Mouse (Mus musculus) inflammation-experienced regulatory T-cells, adult 6 months (primary cell): ENCODE data around the gene Olfr131. TPM values are rescaled to one million over a fixed set of nuclear protein-coding genes. Genes with fewer than 3 reads are reported as not detected.
"Not testable (repeated sequence)": the region's sequence is repeated elsewhere in the genome, so short reads cannot be mapped to it uniquely, and the experiment has no call there.

ENCODE experiments used
- ATAC-seq: one replicate; pipeline ENCODE4 v1.8.0; 2017
- polyA plus RNA-seq, 3 experiments: library from polyadenylated mRNA; unstranded; fragments of 100-300 nt; shearing (Covaris generic); gene quantifications; one replicate each; pipeline ENCODE4 v1.2.1; 2017

Gene Olfr131
- polyA plus RNA-seq: not detected

DNA sequence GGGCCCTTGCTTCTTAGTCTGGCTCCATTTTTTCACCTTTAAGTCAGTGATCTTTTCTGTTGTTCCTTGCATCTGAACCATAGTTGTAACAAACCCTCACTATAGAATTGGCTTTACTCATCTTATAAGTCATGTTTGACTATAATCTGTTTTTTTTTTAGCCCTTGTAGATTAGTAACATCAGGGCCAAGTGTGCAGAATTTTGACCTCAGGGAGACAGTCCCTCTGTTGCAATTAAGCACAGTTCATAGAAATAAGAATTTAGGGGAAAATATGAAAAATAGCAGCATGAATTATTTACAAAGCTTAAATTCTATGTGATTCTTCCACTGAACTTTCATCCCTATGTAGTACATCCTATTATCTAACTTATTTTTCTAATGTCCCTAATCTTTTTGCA is at the start of gene Olfr131:
TSS of gene Olfr131 (minus strand) at position 101 of the 400 bp plus-strand sequence.
- no peak for ATAC-seq

DNA sequence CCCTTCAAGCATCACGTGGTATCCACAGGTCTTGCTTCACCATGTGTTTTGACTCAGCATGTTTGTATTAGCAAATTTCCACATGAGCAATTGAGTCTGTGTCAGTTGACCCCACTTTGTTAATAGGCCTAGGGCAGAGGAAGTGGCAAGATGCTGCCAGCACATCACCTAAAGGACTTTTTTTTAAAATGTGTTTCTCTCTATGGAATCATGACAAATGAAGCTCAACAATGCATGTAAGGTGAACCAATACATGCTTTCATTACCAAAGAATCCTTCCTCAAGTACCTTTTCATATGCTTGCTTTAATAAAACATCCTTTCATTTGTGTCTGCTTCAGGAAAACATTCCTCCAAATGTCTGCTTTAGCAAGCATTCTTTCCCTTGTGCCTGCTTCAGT is 45.9 kb upstream of the Olfr131 start, which contains the start of gene Olfr132:
TSS of gene Olfr132 (minus strand) at position 101 of the 400 bp plus-strand sequence.
- no peak for ATAC-seq

DNA sequence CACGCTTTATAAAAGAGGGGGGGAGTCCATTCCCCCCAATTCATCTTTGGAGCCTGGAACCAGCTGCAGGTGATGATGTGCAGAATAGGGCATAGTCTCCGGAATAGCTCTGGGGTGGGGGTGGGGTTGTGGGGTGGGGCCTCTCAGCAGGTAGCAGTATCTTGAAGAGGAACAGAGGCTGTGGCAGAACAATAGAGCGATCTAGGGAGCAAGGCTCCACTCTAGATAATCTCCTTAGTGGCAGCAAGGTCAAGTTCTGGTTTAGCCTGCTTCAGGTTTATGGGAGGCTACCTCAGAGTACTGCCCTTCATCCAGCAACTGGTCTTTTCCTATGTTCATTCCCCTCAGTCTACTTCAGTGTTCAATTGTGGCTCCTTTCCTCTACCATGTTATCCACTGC is 36.9 kb upstream of the Olfr131 start:
- ATAC-seq: not testable (repeated sequence)

DNA sequence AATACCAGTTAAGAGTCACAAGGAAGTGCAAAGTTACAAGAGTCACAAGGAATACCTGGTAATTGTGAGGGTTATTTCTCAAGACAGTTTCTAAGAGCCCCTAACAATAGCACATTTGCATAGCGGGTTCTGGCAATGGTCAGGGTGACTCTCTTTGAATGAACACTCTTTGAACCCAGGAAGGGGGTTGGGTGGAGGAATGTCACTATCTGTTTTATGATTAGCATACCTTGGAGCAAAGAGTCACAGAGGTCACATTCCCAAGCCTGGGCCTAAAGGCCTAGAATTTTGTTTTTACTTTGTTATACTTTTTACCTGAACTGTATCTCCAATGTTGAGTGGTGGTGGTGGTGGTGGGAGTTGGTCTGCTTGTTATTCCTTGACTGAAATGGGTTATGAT is 35.7 kb upstream of the Olfr131 start:
- not testable (repeated sequence) for ATAC-seq

DNA sequence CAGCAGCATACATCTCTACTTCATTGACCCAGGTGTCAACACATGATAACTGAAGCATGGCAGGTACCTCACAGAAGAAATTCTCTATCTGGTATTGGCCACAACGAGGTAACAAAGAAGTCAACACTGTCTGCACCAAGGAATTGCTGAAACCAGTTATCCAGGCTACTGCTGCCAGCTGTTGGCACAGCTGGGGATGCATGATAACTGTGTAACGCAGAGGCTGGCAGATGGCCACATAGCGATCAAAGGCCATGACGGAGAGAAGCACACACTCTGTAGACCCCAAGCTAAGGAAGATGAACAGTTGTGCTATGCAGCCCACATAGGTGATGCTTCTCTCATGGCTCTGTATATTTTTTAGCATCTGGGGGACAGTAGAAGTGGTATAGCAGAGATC is 6.1 kb downstream of the Olfr131 start:
- ATAC-seq: no peak

DNA sequence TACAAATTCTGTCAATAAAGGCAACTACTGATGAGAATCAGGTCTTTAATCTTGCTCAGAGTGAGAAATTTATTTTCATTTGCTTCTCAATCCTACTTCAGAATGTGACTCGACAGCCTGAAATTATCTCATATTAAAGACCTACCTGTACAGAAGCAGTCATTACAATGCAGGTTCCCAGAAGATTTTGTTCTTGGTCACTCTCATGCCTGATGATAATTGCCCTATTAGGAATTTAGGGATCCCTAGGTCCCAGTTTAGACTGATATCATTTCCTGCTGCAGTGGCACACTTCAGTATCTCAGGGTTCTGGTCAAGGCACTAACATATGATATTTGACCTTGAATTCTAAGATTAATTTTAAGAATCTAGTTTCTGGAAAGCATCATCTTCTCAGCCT is 24.9 kb downstream of the Olfr131 start, which contains the start of gene Olfr130:
TSS of gene Olfr130 (plus strand) at position 301 of the 400 bp plus-strand sequence.
- no peak for ATAC-seq

DNA sequence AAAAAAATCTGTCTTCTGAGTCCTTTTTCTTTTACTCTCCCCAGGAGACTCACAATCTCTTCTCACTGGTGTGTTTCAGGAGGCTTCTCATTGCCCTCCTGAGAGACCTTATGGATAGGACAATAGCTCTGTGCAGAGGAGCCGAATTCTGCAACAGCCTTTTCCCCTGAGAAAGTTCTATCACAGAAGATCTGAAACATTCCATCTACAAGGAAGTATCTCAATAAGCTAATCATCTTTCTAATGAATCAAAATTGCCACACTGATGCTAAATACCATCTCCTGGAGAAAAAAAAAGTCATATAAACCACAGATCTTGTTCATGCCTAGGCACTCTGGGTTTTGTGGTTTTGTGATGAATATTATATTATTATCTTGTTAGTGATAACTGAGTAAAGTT is 28.5 kb downstream of the Olfr131 start, which contains the start of gene Olfr129:
TSS of gene Olfr129 (minus strand) at position 101 of the 400 bp plus-strand sequence.
- no peak for ATAC-seq

Other genes starting within 250 kb of the Olfr131 start
- not detected for gene Olfr126, start 241.2 kb downstream of the Olfr131 start, polyA plus RNA-seq
- gene Olfr127, start 188.3 kb downstream of the Olfr131 start, polyA plus RNA-seq: not detected
- not detected for gene Olfr128, start 168.1 kb downstream of the Olfr131 start, polyA plus RNA-seq
- not detected for gene Olfr761, start 135.6 kb downstream of the Olfr131 start, polyA plus RNA-seq
- not detected for gene Olfr129, start 28.6 kb downstream of the Olfr131 start, polyA plus RNA-seq
- not detected for gene Olfr130, start 24.8 kb downstream of the Olfr131 start, polyA plus RNA-seq
- not detected for gene Olfr132, start 45.8 kb upstream of the Olfr131 start, polyA plus RNA-seq
- gene Olfr133, start 56.6 kb upstream of the Olfr131 start, polyA plus RNA-seq: not detected
- not detected for gene Olfr134, start 82.7 kb upstream of the Olfr131 start, polyA plus RNA-seq
- not detected for gene Olfr135, start 115.6 kb upstream of the Olfr131 start, polyA plus RNA-seq
- not detected for gene Olfr138, start 172.3 kb upstream of the Olfr131 start, polyA plus RNA-seq
- gene Olfr137, start 218.9 kb upstream of the Olfr131 start, polyA plus RNA-seq: not detected
- gene Olfr136, start 241.1 kb upstream of the Olfr131 start, polyA plus RNA-seq: not detected